Mouse (Mus musculus) hindbrain, postnatal 0 days (tissue): Measurements from ENCODE around the gene Apbb2. TPM values are rescaled to one million over a fixed set of nuclear protein-coding genes. Genes with fewer than 3 reads are reported as not detected.

Experiments used
- ATAC-seq: fragments of 200-750 bp; cut with Nextera tagmentation; 2 replicates; pipeline ENCODE4 v1.8.0; 2017; ENCODE audit warnings: mild to moderate bottlenecking, moderate TSS enrichment, moderate library complexity
- DNase-seq: peaks from one replicate; pipeline ENCODE4 v3.0.0-alpha.2; 2015; ENCODE audit warnings: low spot score
- H3K27ac ChIP-seq: fragments of 300-500 bp; sonication (generic); 2 replicates; pipeline ENCODE4 v1.5.1; 2014; ENCODE audit warnings: mild to moderate bottlenecking
- H3K27me3 ChIP-seq: fragments of 300-500 bp; sonication (generic); 2 replicates; pipeline ENCODE4 v1.6.1; 2014; ENCODE audit warnings: low read length, mixed read lengths; ENCODE audit not compliant: insufficient read depth
- H3K36me3 ChIP-seq: fragments of 300-500 bp; sonication (generic); 2 replicates; pipeline ENCODE4 v1.6.1; 2014; ENCODE audit warnings: low read length, mixed read lengths; ENCODE audit not compliant: insufficient read depth
- H3K4me1 ChIP-seq: fragments of 300-500 bp; sonication (generic); 2 replicates; pipeline ENCODE4 v1.6.1; 2014; ENCODE audit warnings: antibody characterized with exemption, low read length, mixed read lengths; ENCODE audit not compliant: insufficient read depth
- H3K4me2 ChIP-seq: fragments of 300-500 bp; sonication (generic); 2 replicates; pipeline ENCODE4 v1.6.1; 2014; ENCODE audit warnings: low read depth, mild to moderate bottlenecking, low read length, moderate library complexity, mixed read lengths
- H3K4me3 ChIP-seq: fragments of 300-500 bp; sonication (generic); 2 replicates; pipeline ENCODE4 v1.5.1; 2014; ENCODE audit warnings: low read length
- H3K9ac ChIP-seq: fragments of 300-500 bp; sonication (generic); replicated peaks from 2 replicates; pipeline ENCODE4 v1.6.1; 2014; ENCODE audit warnings: mild to moderate bottlenecking, low read length, moderate library complexity, mixed read lengths
- H3K9me3 ChIP-seq: fragments of 300-500 bp; sonication (generic); 2 replicates; pipeline ENCODE4 v1.6.1; 2016; ENCODE audit warnings: low read length, mixed read lengths
- CTCF ChIP-seq: IDR thresholded peaks from 2 replicates; pipeline ENCODE4 v1.5.1; 2016; ENCODE audit warnings: antibody characterized with exemption, control low read depth, low read depth
- WGBS: fragments of 180-500 bp; shearing (Covaris S2); extraction: QIAGEN DNeasy Blood & Tissue Kit; methylation state at CpG from one replicate; pipeline ENCODE4 v1.1.7; 2014; 5-methylcytosine and 5-hydroxymethylcytosine counted together
- polyA plus RNA-seq: library from polyadenylated mRNA; unstranded; fragments of >200 nt; fragmentation: Nextera tagmentation; extraction: Ambion mirVana; gene quantifications from 2 replicates; pipeline ENCODE4 v1.2.1, GENCODE M21; 2015
- total RNA-seq: library from RNA; depleted of rRNA; stranded (reverse); fragments of >200 nt; gene quantifications from 2 replicates; pipeline ENCODE4 v1.2.3, GENCODE M21; 2014; rRNA removed

Apbb2 gene
- total and polyA plus RNA-seq, 2 experiments from 2014 or later = 72.1 to 76.9 TPM

DNA sequence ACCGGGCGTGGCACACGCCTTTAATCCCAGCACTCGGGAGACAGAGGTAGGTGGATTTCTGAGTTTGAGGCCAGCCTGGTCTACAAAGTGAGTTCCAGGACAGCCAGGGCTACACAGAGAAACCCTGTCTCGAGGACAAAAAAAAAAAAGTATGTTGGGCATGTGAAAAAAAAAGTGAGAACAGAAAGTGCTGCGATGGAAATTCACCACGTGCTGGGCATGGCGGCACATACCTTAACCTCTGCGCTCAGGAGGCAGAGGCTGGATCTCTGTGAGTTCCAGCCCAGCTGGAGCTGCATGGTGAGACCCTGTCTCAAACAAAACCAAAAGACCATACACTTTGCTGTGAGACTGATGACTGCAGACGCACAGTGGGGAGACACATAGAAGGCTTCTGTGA is 363.5 kb downstream of the Apbb2 start:
- no peak overlapping the region for H3K4me3 ChIP-seq
- H3K27me3 ChIP-seq = no peaks in the 10 kb centered on the region
- H3K4me2 ChIP-seq = no peak overlapping the region
- no peak overlapping the region for H3K9ac ChIP-seq
- no peak overlapping the region for H3K27ac ChIP-seq
- DNase-seq (no peak), ATAC-seq (no peak)
- no peaks in the 10 kb centered on the region for H3K9me3 ChIP-seq
- WGBS = 90% methylated on average over 10 of the region's 10 CpGs
- no peaks in the 10 kb centered on the region for H3K36me3 ChIP-seq
- TF ChIP-seq CTCF = no peak
- no peaks in the 10 kb centered on the region for H3K4me1 ChIP-seq

GRCm38 (mm10) chr5:66253219-66253618 is 365.4 kb downstream of the Apbb2 start:
- Histone ChIP-seq H3K9ac (no peak overlapping the region), H3K27ac (no peak overlapping the region), H3K36me3 (no peaks in the 10 kb centered on the region), H3K4me2 (no peak overlapping the region), H3K9me3 (no peaks in the 10 kb centered on the region), H3K4me1 (no peaks in the 10 kb centered on the region), H3K4me3 (no peak overlapping the region), H3K27me3 (no peaks in the 10 kb centered on the region)
- WGBS = 45% methylated on average over 5 of the region's 5 CpGs
- DNase-seq = peak; percentile 66
- no peak for ATAC-seq
- peak; percentile 52 for TF ChIP-seq CTCF

Other genes starting within 250 kb of the Apbb2 start
- gene Uchl1, start 57.3 kb upstream of the Apbb2 start, total RNA-seq = 1,561 and 1,591 TPM in 2 replicates
- gene Uchl1, start 57.3 kb upstream of the Apbb2 start, polyA plus RNA-seq = 1,671 and 1,715 TPM in 2 replicates
- 70.6 and 72.4 TPM in 2 replicates for gene Limch1, start 127.0 kb upstream of the Apbb2 start, total RNA-seq
- gene Limch1, start 127.0 kb upstream of the Apbb2 start, polyA plus RNA-seq = 50.4 and 54.3 TPM in 2 replicates